Mouse (Mus musculus): Measurements from ENCODE around the gene Vash1.

GRCm38 (mm10) chr12:86644512-86645273 lies 33.8 kb upstream of the Vash1 start:
- no peak for TF ChIP-seq CTCF (IDR thresholded peaks at IDR 0.05; ENCODE audit: low read depth)
- no peak for TF ChIP-seq EP300 (IDR thresholded peaks at IDR 0.05; ENCODE audit: low read depth)

All from liver, embryonic 14.5 days (tissue).